Mouse (Mus musculus) CH12.LX (cell line): ENCODE results near the gene Cnot11.

Experiments used
- CHD2 ChIP-seq: IDR thresholded peaks from 2 replicates; pipeline ENCODE4 v1.6.1; 2011; ENCODE audit warnings: low read length, improper control_type of control experiment
- CTCF ChIP-seq, 2 experiments: IDR thresholded peaks in 1 of 2; conservative IDR thresholded peaks in 1 of 2; 2 replicates each; pipeline ENCODE4 v1.5.1; 2011 to 2012; ENCODE audit warnings: low read depth in 2 of 2, low read length in 2 of 2, improper control_type of control experiment in 1 of 2, inconsistent platforms in 1 of 2, mild to moderate bottlenecking in 1 of 2, moderate library complexity in 1 of 2
- E2F4 ChIP-seq: IDR thresholded peaks from 2 replicates; pipeline ENCODE4 v1.6.1; 2011; ENCODE audit warnings: low read depth, low read length, improper control_type of control experiment; ENCODE audit not compliant: insufficient replicate concordance
- ELF1 ChIP-seq: IDR thresholded peaks from 2 replicates; pipeline ENCODE4 v1.6.1; 2014; ENCODE audit warnings: low read depth, mild to moderate bottlenecking, inconsistent platforms, low read length, improper control_type of control experiment
- EP300 ChIP-seq: IDR thresholded peaks from 2 replicates; pipeline ENCODE4 v1.6.1; 2011; ENCODE audit warnings: low read length, improper control_type of control experiment
- JUN ChIP-seq: IDR thresholded peaks from 2 replicates; pipeline ENCODE4 v1.6.1; 2011; ENCODE audit warnings: low read depth, mild to moderate bottlenecking, low read length, improper control_type of control experiment, moderate library complexity; ENCODE audit not compliant: insufficient read depth
- MAX ChIP-seq: IDR thresholded peaks from 2 replicates; pipeline ENCODE4 v1.6.1; 2011; ENCODE audit warnings: low read length, improper control_type of control experiment
- MXI1 ChIP-seq: IDR thresholded peaks from 2 replicates; pipeline ENCODE4 v1.6.1; 2011; ENCODE audit warnings: mild to moderate bottlenecking, low read depth, low read length, improper control_type of control experiment
- PAX5 ChIP-seq: IDR thresholded peaks from 2 replicates; pipeline ENCODE4 v1.6.1; 2012; ENCODE audit warnings: low read length, inconsistent platforms, mixed read lengths
- POLR2A ChIP-seq: IDR thresholded peaks from 2 replicates; pipeline ENCODE4 v1.6.1; 2011; ENCODE audit warnings: low read depth, mild to moderate bottlenecking, improper control_type of control experiment, low read length
- POLR2AphosphoS2 ChIP-seq: IDR thresholded peaks from 2 replicates; pipeline ENCODE4 v1.6.1; 2011; ENCODE audit warnings: low read depth, low read length, improper control_type of control experiment
- TBP ChIP-seq: conservative IDR thresholded peaks from 2 replicates; pipeline ENCODE4 v1.6.1; 2011; ENCODE audit warnings: low read depth, low read length, improper control_type of control experiment
- ZC3H11A ChIP-seq: IDR thresholded peaks from 2 replicates; pipeline ENCODE4 v1.6.1; 2012; ENCODE audit warnings: low read depth, mild to moderate bottlenecking, inconsistent platforms, low read length, improper control_type of control experiment
- ZNF384 ChIP-seq: IDR thresholded peaks from 2 replicates; pipeline ENCODE4 v1.6.1; 2012; ENCODE audit warnings: low read depth, low read length, improper control_type of control experiment, inconsistent platforms

DNA sequence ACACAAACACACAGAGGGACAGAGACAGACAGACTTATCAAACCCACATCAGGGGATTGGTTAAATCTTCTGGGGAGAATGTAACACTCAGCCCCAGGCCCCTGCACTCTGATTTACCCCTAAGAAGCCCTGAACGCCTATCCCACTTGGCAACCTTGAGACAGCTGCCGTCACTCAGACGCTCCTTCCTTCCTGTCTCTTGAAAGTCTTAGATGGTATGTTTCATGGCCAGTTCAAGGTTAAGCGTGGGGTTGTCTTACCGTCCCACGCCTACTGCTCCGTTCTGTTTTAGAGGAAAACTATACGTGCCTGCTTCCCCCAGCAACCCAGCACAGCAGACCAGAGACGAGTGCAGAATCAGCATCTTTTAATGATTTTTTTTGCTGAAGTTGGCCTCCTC, 29.2 kb upstream of the Cnot11 start:
- no peak for TF ChIP-seq POLR2A
- no peak for TF ChIP-seq CTCF (conservative IDR thresholded peaks at IDR 0.05 in 1 of 2, IDR thresholded peaks at IDR 0.05 in 1 of 2; ENCODE audit: low read depth in 2 of 2, low read length in 2 of 2)
- TF ChIP-seq JUN: no peak
- TF ChIP-seq ELF1: no peak
- TF ChIP-seq MAX: no peak
- TF ChIP-seq ZNF384: no peak
- TF ChIP-seq ZC3H11A: no peak
- TF ChIP-seq EP300: no peak
- no peak for TF ChIP-seq MXI1
- TF ChIP-seq E2F4: no peak
- TF ChIP-seq CHD2: no peak
- no peak for TF ChIP-seq POLR2AphosphoS2
- TF ChIP-seq TBP: no peak
- TF ChIP-seq PAX5: no peak
